Mouse (Mus musculus) yolk sac, embryonic 10.5 days (tissue): ENCODE measurements at regions not wholly inside any gene's neighbourhood (a gene's known extent, or its start where the extent isn't known, plus 50 kb on each side); places are given as distances from the start of the nearest gene placed in this dataset.

ENCODE experiments used
- DNase-seq: peaks from one replicate; pipeline ENCODE4 v3.0.0-alpha.2; 2017; ENCODE audit warnings: low spot score

DNA sequence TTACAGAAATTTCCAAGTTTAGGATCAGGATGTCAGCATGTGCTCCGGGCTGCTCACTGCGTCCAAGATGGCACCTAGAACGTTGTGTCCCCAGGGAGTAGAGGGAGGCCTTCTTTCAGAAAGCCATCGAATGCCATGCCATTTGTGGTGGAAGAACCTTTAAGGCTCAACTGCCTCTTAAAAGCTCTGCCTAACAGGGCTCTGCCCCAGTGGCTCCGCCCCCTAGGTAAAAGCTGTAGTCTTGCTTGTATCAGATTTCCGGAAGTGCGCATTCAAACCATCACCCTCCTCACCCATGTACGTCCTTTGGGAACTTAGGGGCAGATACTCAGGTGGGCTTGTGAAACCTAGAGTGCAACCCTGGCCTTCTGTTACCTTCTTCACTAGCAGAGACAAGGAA is 54.0 kb upstream of the Psmd7 start:
- DNase-seq, result no peak

GRCm38 (mm10) chr8:107647936-107648335 is 59.7 kb upstream of the Psmd7 start:
- no peak for DNase-seq

DNA sequence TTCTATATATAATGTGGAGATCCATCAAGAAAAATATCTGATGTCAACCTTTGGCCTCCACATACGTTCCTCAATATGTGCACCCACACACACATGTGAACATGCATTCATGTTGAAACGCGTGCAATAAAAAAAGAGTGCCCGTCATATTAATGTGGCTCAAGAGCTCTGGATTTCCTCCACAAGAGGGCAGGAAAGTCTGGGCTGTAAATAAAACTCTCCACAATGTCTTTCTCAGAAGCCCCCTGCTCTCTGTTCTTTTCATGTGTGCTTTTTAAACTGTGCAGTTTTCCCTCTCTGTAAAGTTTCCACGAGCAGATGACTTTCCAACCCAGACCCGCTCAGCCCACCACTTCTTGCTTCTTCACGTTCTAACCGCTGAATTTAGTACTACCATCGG is 62.0 kb upstream of the Psmd7 start:
- DNase-seq, result no peak

- DNase-seq, result no peak
Measured at GRCm38 (mm10) chr8:107651424-107651823, 63.2 kb upstream of the Psmd7 start.

DNA sequence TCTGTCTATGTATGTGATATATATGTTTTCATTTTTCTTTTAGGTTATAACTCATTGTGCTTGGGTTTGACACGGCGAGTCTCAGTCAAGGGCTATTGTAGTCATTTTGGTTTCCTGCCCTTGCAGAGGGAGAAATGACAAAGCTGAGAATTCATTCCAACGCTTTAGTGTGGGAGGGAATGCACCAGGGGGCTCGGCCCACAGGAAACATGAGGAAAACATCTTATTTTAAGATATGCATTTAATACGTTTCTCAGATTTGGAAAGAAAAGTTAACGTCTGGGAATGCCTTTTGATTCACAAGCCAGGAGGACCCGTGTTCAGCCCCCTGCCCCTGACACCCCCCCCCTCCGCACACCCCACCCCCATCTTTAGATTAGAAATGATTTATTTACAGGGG is 64.0 kb upstream of the Psmd7 start:
- DNase-seq, result no peak

GRCm38 (mm10) chr8:107653711-107654110 is 65.4 kb upstream of the Psmd7 start:
- DNase-seq, result no peak

GRCm38 (mm10) chr8:107656622-107657021 is 68.4 kb upstream of the Psmd7 start:
- no peak for DNase-seq

GRCm38 (mm10) chr8:107657741-107658140 is 69.5 kb upstream of the Psmd7 start:
- DNase-seq, result no peak

DNA sequence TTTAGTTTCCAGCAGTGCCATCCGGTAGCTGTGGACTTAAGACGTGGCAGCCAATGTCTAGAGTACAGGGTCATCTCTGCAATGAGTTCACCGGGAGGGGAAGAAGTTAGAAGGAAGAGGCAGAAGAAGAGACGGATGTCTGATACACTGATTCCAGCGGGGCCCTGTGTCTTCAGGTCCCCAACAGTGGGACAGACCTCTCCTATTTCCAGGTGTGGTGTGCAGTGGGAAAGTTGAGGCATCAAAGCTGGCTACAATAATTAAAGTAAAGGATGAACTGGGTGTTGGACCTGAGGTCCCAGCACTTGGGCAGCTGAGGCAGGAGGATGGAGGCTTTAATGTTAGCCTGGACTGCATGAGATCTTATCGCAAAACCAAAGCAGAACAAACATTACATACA is 70.1 kb upstream of the Psmd7 start:
- DNase-seq, result no peak

GRCm38 (mm10) chr8:107660624-107661023 is 72.4 kb upstream of the Psmd7 start:
- no peak for DNase-seq

- DNase-seq, result no peak
Measured at GRCm38 (mm10) chr8:107669608-107670007, 81.3 kb upstream of the Psmd7 start.

DNA sequence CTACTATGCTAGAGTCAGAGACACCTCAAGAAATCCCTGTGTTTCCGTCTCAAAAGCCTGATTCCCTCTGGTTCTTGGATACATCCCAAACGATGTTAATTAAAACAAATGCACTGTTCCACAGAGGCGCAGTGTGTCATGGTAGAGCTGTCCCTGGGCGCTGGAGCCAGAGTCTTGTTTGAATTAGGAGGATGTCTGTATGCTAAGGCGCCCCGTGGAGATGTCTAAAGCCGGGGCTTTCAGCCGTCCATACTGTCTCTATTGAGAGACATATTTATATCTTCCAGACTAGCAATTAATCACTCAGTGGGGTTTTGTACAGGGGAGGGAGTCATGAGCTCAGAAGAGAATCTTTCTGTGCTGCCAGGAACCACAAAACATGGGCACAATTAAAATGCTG is 83.2 kb upstream of the Psmd7 start:
- no peak for DNase-seq

DNA sequence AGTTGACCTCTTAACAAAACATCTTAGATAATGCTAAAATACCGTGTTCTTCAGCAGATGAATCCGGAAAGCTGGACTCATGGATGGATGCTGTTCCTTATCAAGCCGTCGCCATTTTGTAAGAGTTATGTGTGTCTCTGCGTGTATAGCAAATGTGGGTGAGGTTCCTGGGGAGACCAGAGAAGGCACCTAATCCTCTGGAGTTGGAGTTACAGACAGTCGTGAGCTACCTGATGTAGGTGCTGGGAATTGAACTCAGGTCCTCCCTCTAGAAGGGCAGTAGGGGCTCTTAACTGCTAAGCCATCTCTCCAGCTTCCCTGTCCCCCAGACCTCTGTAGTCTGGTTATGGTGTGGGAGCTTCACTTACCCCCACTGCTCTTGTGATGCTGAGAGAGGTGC is 84.4 kb upstream of the Psmd7 start:
- DNase-seq, result no peak

DNA sequence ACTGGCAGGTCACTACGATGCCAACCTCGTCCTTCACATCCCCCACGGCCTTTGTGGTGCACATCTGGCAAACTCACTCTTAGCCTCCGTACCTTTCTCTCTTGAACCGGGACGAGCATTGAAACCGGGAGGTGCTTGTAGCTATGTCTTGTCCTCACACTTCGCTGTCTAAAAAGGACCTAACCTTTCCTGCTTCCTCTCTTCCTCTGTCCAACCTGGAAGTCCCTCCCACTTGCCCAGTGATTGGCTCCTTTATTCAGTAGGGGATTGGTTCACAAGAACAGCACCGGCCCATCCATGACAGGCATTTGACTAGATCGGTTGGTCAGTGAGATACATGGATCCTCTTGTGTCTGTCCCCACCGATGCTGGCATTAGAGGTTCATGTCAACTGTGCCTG is 93.8 kb upstream of the Psmd7 start:
- DNase-seq, result no peak

GRCm38 (mm10) chr8:107684721-107685691 is 96.7 kb upstream of the Psmd7 start:
- DNase-seq, result no peak

DNA sequence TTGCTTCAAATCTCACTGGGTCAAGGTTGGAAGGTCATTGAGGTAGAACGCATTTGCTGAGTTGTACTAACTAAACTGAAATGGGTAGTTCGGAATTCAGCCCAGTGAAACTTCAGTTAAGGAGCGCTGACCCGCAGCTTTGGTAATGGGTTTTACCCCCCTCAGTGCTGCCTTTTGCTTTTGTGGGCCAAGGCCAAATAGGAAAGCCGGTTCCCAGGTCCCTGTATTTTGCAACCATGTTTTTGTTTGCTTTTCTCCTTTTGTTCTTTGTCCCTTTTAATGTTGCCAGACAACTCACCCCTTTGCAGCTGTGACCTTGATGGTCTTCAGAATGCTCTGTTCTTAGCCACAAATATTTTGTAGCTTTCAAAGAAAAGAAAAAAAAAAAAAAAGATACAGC is 98.7 kb upstream of the Psmd7 start:
- no peak for DNase-seq

DNA sequence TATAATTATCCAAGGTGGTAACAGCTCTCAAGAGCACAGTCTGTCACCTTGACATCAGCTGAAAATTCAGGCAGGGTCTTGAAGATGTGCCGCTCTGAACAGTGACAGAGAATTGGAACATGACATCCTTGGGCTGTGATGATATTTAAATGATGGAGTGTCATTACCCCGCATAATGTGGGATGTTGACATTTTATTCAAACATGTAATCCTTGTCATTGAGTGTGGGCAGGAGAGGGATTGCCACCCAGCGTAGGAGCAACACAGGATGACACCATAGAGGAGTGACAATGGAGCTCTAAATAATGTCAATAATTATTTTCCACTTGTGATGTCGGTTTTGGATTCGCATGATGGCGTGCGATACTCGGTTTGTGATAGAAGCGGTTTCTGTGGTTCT is 99.3 kb upstream of the Psmd7 start:
- DNase-seq, result no peak

DNA sequence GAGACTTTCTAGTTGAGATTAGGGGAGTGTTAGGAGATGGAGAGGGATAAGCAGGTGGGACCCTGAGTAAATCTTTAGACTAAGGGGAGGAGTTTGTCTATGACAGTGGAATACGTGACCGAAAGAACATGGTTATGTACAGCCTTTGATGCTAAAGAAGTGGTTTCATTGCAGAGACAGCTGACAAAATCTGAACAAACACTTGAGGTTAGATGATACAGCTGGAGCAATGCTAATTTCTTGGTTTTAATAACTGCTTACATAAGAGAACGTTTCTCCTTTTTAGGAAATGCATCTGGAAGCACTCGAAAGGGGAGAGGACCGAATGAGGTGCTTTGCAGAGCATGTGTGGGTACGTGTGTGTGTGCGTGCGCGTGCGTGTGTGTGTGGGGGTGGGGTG is 100.8 kb upstream of the Psmd7 start:
- no peak for DNase-seq

DNA sequence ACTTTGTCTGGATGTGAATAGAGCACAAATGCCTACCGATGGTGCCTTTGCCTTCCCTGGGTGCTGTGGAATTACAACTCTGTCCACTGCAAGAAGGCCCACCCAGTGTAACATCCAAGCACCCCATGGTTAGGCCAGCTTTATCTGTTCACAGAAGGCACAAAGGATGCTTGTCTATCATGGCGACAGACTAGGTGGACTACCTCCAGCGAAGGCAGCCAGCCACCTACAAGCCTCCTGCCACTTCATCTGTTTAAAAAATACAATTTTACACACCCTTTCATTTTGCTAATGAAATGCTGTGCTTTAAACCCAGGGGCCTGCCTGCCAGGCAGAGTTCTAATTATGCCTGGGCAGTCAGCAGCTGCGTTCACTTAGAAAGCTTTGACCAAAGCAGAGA is 103.0 kb upstream of the Psmd7 start:
- no peak for DNase-seq

GRCm38 (mm10) chr8:107696384-107697346 is 108.4 kb upstream of the Psmd7 start:
- no peak for DNase-seq

- DNase-seq, result no peak
Measured at GRCm38 (mm10) chr8:107699307-107699706, 111.0 kb upstream of the Psmd7 start.

DNA sequence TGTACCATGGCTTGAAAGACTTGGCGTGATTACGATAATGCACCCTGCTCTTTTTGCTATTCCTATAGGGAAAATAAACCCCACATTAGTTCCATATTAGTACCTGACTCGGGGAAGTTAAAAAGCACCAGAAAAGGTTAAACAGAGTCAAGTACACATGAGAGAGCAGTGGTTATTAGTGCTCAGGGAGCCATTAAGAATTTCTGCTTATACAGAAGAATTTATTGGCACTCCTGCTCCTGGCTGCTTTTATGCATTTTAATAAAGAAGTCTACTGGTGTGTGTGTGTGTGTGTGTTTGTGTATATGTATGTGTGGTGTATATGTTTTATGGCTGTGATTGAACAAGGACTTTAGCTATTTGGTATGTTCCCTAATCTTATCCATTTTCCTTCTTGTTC is 111.5 kb upstream of the Psmd7 start:
- no peak for DNase-seq

DNA sequence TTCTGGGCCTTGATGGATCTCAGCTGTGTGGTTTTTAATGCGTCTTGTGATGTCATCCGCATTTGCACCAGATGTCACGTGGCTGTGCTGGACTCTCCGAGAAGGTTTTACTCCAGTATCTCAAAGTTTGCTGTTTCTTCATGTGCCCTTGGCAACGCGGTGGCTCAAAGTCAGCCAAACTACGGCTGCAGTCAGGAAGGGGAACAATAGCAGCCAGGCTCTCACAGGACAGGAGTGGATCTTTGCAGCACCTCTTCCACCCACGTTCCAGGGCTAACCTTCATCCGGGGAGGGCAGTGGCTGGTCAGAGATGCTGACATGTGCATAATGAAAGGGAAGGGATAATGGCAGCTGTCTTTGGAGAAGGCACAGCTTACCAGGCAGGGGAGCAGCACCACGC is 127.6 kb upstream of the Psmd7 start:
- DNase-seq, result no peak
